Mouse (Mus musculus) skeletal muscle tissue, adult 2 months (tissue): ENCODE data around the gene Cfap206.

Experiments
- DNase-seq: peaks from one replicate; pipeline ENCODE4 v3.0.0-alpha.2; 2012; ENCODE audit warnings: low read depth, low spot score

Cfap206 gene

GRCm38 (mm10) chr4:34673721-34674120 lies 56.3 kb downstream of the Cfap206 start:
- DNase-seq = no peak

GRCm38 (mm10) chr4:34667923-34668322 lies 62.1 kb downstream of the Cfap206 start:
- no peak for DNase-seq

- no peak for DNase-seq
These were observed 68.1 kb downstream of the Cfap206 start for GRCm38 (mm10) chr4:34661927-34662326.

GRCm38 (mm10) chr4:34661514-34661913 lies 68.5 kb downstream of the Cfap206 start:
- DNase-seq = no peak

GRCm38 (mm10) chr4:34659012-34659411 lies 71.0 kb downstream of the Cfap206 start:
- DNase-seq = no peak

GRCm38 (mm10) chr4:34656101-34656500 lies 73.9 kb downstream of the Cfap206 start:
- no peak for DNase-seq

GRCm38 (mm10) chr4:34653179-34653578 lies 76.8 kb downstream of the Cfap206 start:
- no peak for DNase-seq

GRCm38 (mm10) chr4:34644779-34645178 lies 85.2 kb downstream of the Cfap206 start:
- DNase-seq = no peak

GRCm38 (mm10) chr4:34640731-34641130 lies 89.3 kb downstream of the Cfap206 start:
- DNase-seq = no peak

GRCm38 (mm10) chr4:34639745-34640364 lies 90.2 kb downstream of the Cfap206 start:
- no peak for DNase-seq
